Mouse (Mus musculus) CH12.LX (cell line): Measurements from ENCODE around the gene Mrps12. TPM values are rescaled to one million over a fixed set of nuclear protein-coding genes. Genes with fewer than 3 reads are reported as not detected.

ENCODE experiments used
- DNase-seq: peaks from one replicate; pipeline ENCODE4 v3.0.0-alpha.2; 2013; ENCODE audit errors: extremely low read depth
- H3K27ac ChIP-seq: 2 replicates; pipeline ENCODE4 v1.5.1; 2012; ENCODE audit warnings: low read depth, mild to moderate bottlenecking, control low read depth, moderate library complexity; ENCODE audit not compliant: insufficient read depth
- H3K27me3 ChIP-seq: replicated peaks from 2 replicates; pipeline ENCODE3; 2012; ENCODE audit warnings: inconsistent platforms
- H3K36me3 ChIP-seq, 2 experiments: replicated peaks in 1 of 2; 2 replicates each; pipeline versions ENCODE3 to v1.6.1; 2012; ENCODE audit warnings: inconsistent platforms in 1 of 2, low read length in 1 of 2, mild to moderate bottlenecking in 1 of 2, mixed read lengths in 1 of 2, moderate library complexity in 1 of 2; ENCODE audit not compliant: control insufficient read depth in 1 of 2, insufficient read depth in 1 of 2
- H3K4me1 ChIP-seq, 2 experiments: 2 replicates each; pipeline ENCODE4 v1.6.1; 2012; ENCODE audit warnings: inconsistent platforms in 1 of 2, moderate library complexity in 1 of 2; ENCODE audit not compliant: insufficient read depth in 2 of 2, control insufficient read depth in 1 of 2
- H3K4me2 ChIP-seq: 2 replicates; pipeline ENCODE4 v1.6.1; 2012; ENCODE audit warnings: low read depth, mild to moderate bottlenecking, control low read depth; ENCODE audit not compliant: poor library complexity, insufficient read depth, severe bottlenecking
- H3K4me3 ChIP-seq, 3 experiments: fragments of 150-350 bp in 1 of 3; sonication (generic) in 1 of 3; replicated peaks in 1 of 3; 2 replicates each; pipeline versions ENCODE3 to v1.5.1; 2011 to 2012; ENCODE audit warnings: low read depth in 2 of 3, low read length in 2 of 3, mild to moderate bottlenecking in 2 of 3, moderate library complexity in 2 of 3, control low read depth in 1 of 3, improper control_type of control experiment in 1 of 3, inconsistent platforms in 1 of 3, mixed read lengths in 1 of 3; ENCODE audit not compliant: poor library complexity in 1 of 3
- H3K79me2 ChIP-seq: replicated peaks from 2 replicates; pipeline ENCODE4 v1.6.1; 2012; ENCODE audit warnings: mild to moderate bottlenecking, moderate library complexity; ENCODE audit not compliant: control insufficient read depth, poor library complexity, insufficient read depth, severe bottlenecking; ENCODE audit errors: extremely low read depth
- H3K9ac ChIP-seq: 2 replicates; pipeline ENCODE4 v1.6.1; 2012; ENCODE audit warnings: low read depth, mild to moderate bottlenecking, control low read depth, moderate library complexity; ENCODE audit not compliant: insufficient read depth
- H3K9me3 ChIP-seq: replicated peaks from 2 replicates; pipeline ENCODE3; 2012; ENCODE audit warnings: low read length, inconsistent platforms, mixed read lengths
- BHLHE40 ChIP-seq: IDR thresholded peaks from 2 replicates; pipeline ENCODE4 v1.6.1; 2011; ENCODE audit warnings: mild to moderate bottlenecking, low read depth, low read length, improper control_type of control experiment
- CHD1 ChIP-seq: IDR thresholded peaks from 2 replicates; pipeline ENCODE4 v1.6.1; 2012; ENCODE audit warnings: low read depth, low read length, improper control_type of control experiment, inconsistent platforms
- CHD2 ChIP-seq: IDR thresholded peaks from 2 replicates; pipeline ENCODE4 v1.6.1; 2011; ENCODE audit warnings: low read length, improper control_type of control experiment
- CTCF ChIP-seq, 2 experiments: IDR thresholded peaks in 1 of 2; conservative IDR thresholded peaks in 1 of 2; 2 replicates each; pipeline ENCODE4 v1.5.1; 2011 to 2012; ENCODE audit warnings: low read depth in 2 of 2, low read length in 2 of 2, improper control_type of control experiment in 1 of 2, inconsistent platforms in 1 of 2, mild to moderate bottlenecking in 1 of 2, moderate library complexity in 1 of 2
- E2F4 ChIP-seq: IDR thresholded peaks from 2 replicates; pipeline ENCODE4 v1.6.1; 2011; ENCODE audit warnings: low read depth, low read length, improper control_type of control experiment; ENCODE audit not compliant: insufficient replicate concordance
- ELF1 ChIP-seq: IDR thresholded peaks from 2 replicates; pipeline ENCODE4 v1.6.1; 2014; ENCODE audit warnings: low read depth, mild to moderate bottlenecking, inconsistent platforms, low read length, improper control_type of control experiment
- EP300 ChIP-seq: IDR thresholded peaks from 2 replicates; pipeline ENCODE4 v1.6.1; 2011; ENCODE audit warnings: low read length, improper control_type of control experiment
- ETS1 ChIP-seq: conservative IDR thresholded peaks from 2 replicates; pipeline ENCODE4 v1.6.1; 2012; ENCODE audit warnings: low read depth, mild to moderate bottlenecking, inconsistent platforms, low read length, improper control_type of control experiment, moderate library complexity
- GABPA ChIP-seq: IDR thresholded peaks from 2 replicates; pipeline ENCODE4 v1.6.1; 2012; ENCODE audit warnings: low read depth, low read length, improper control_type of control experiment, inconsistent platforms; ENCODE audit not compliant: insufficient replicate concordance
- HCFC1 ChIP-seq: IDR thresholded peaks from 2 replicates; pipeline ENCODE4 v1.6.1; 2012; ENCODE audit warnings: low read depth, mild to moderate bottlenecking, inconsistent platforms, low read length, improper control_type of control experiment
- IRF4 ChIP-seq: IDR thresholded peaks from 2 replicates; pipeline ENCODE4 v1.6.1; 2014; ENCODE audit warnings: low read depth, mild to moderate bottlenecking, inconsistent platforms, low read length, improper control_type of control experiment
- JUN ChIP-seq: IDR thresholded peaks from 2 replicates; pipeline ENCODE4 v1.6.1; 2011; ENCODE audit warnings: low read depth, mild to moderate bottlenecking, low read length, improper control_type of control experiment, moderate library complexity; ENCODE audit not compliant: insufficient read depth
- JUND ChIP-seq: conservative IDR thresholded peaks from 2 replicates; pipeline ENCODE4 v1.6.1; 2011; ENCODE audit warnings: low read depth, low read length, improper control_type of control experiment
- KAT2A ChIP-seq: IDR thresholded peaks from 2 replicates; pipeline ENCODE4 v1.6.1; 2012; ENCODE audit warnings: low read length, improper control_type of control experiment, inconsistent platforms; ENCODE audit not compliant: insufficient replicate concordance
- MAFK ChIP-seq: IDR thresholded peaks from 2 replicates; pipeline ENCODE4 v1.6.1; 2011; ENCODE audit warnings: low read length, improper control_type of control experiment; ENCODE audit not compliant: insufficient replicate concordance
- MAX ChIP-seq: IDR thresholded peaks from 2 replicates; pipeline ENCODE4 v1.6.1; 2011; ENCODE audit warnings: low read length, improper control_type of control experiment
- MAZ ChIP-seq: IDR thresholded peaks from 2 replicates; pipeline ENCODE4 v1.6.1; 2012; ENCODE audit warnings: low read depth, mild to moderate bottlenecking, inconsistent platforms, low read length, improper control_type of control experiment, moderate library complexity
- MEF2A ChIP-seq: IDR thresholded peaks from 2 replicates; pipeline ENCODE4 v1.6.1; 2014; ENCODE audit warnings: low read depth, mild to moderate bottlenecking, inconsistent platforms, low read length, improper control_type of control experiment, borderline replicate concordance
- MXI1 ChIP-seq: IDR thresholded peaks from 2 replicates; pipeline ENCODE4 v1.6.1; 2011; ENCODE audit warnings: mild to moderate bottlenecking, low read depth, low read length, improper control_type of control experiment
- MYC ChIP-seq: IDR thresholded peaks from 2 replicates; pipeline ENCODE4 v1.6.1; 2011; ENCODE audit warnings: low read depth, mild to moderate bottlenecking, improper control_type of control experiment, low read length
- NELFE ChIP-seq: IDR thresholded peaks from 2 replicates; pipeline ENCODE4 v1.6.1; 2011; ENCODE audit warnings: low read depth, low read length, improper control_type of control experiment
- NRF1 ChIP-seq: IDR thresholded peaks from 2 replicates; pipeline ENCODE4 v1.6.1; 2014; ENCODE audit warnings: low read depth, mild to moderate bottlenecking, inconsistent platforms, low read length, improper control_type of control experiment, moderate library complexity
- PAX5 ChIP-seq: IDR thresholded peaks from 2 replicates; pipeline ENCODE4 v1.6.1; 2012; ENCODE audit warnings: low read length, inconsistent platforms, mixed read lengths
- POLR2A ChIP-seq: IDR thresholded peaks from 2 replicates; pipeline ENCODE4 v1.6.1; 2011; ENCODE audit warnings: low read depth, mild to moderate bottlenecking, improper control_type of control experiment, low read length
- POLR2AphosphoS2 ChIP-seq: IDR thresholded peaks from 2 replicates; pipeline ENCODE4 v1.6.1; 2011; ENCODE audit warnings: low read depth, low read length, improper control_type of control experiment
- RAD21 ChIP-seq: IDR thresholded peaks from 2 replicates; pipeline ENCODE4 v1.6.1; 2011; ENCODE audit warnings: low read depth, mild to moderate bottlenecking, low read length, improper control_type of control experiment, moderate library complexity
- RCOR1 ChIP-seq: conservative IDR thresholded peaks from 2 replicates; pipeline ENCODE4 v1.6.1; 2012; ENCODE audit warnings: low read depth, mild to moderate bottlenecking, inconsistent platforms, low read length, improper control_type of control experiment
- SIN3A ChIP-seq: IDR thresholded peaks from 2 replicates; pipeline ENCODE4 v1.6.1; 2012; ENCODE audit warnings: low read length, improper control_type of control experiment, inconsistent platforms
- SMC3 ChIP-seq: IDR thresholded peaks from 2 replicates; pipeline ENCODE4 v1.6.1; 2011; ENCODE audit warnings: low read depth, low read length, improper control_type of control experiment
- TBP ChIP-seq: conservative IDR thresholded peaks from 2 replicates; pipeline ENCODE4 v1.6.1; 2011; ENCODE audit warnings: low read depth, low read length, improper control_type of control experiment
- TCF12 ChIP-seq: IDR thresholded peaks from 2 replicates; pipeline ENCODE4 v1.6.1; 2014; ENCODE audit warnings: low read depth, mild to moderate bottlenecking, inconsistent platforms, low read length, improper control_type of control experiment
- UBTF ChIP-seq: IDR thresholded peaks from 2 replicates; pipeline ENCODE4 v1.6.1; 2012; ENCODE audit warnings: low read depth, mild to moderate bottlenecking, inconsistent platforms, low read length, improper control_type of control experiment, moderate library complexity
- USF1 ChIP-seq: IDR thresholded peaks from 2 replicates; pipeline ENCODE4 v1.6.1; 2014; ENCODE audit warnings: low read depth, mild to moderate bottlenecking, inconsistent platforms, low read length, improper control_type of control experiment
- USF2 ChIP-seq: conservative IDR thresholded peaks from 2 replicates; pipeline ENCODE4 v1.6.1; 2011; ENCODE audit warnings: low read depth, low read length, improper control_type of control experiment
- ZKSCAN1 ChIP-seq: IDR thresholded peaks from 2 replicates; pipeline ENCODE4 v1.6.1; 2012; ENCODE audit warnings: low read depth, inconsistent platforms, low read length, improper control_type of control experiment, borderline replicate concordance
- ZMIZ1 ChIP-seq: IDR thresholded peaks from 2 replicates; pipeline ENCODE4 v1.6.1; 2012; ENCODE audit warnings: low read depth, mild to moderate bottlenecking, inconsistent platforms, low read length, improper control_type of control experiment
- ZNF384 ChIP-seq: IDR thresholded peaks from 2 replicates; pipeline ENCODE4 v1.6.1; 2012; ENCODE audit warnings: low read depth, low read length, improper control_type of control experiment, inconsistent platforms
- dilution Hi-C: fragments of 300-500 bp; cut with MboI; formaldehyde crosslinking; loops from 2 replicates; pipeline ENCODE4 v1.14.3; 2020; ENCODE audit warnings: low sequenced_read_pairs; ENCODE audit not compliant: extremely low pct_unique_long_range_greater_than_20kb, extremely low pct_ligation_motif_present
- in situ Hi-C: fragments of 300-500 bp; cut with MboI; formaldehyde crosslinking; loops from 3 replicates; pipeline ENCODE4 v1.14.3; 2019; ENCODE audit warnings: low sequenced_read_pairs, low pct_ligation_motif_present, low pct_unique_long_range_greater_than_20kb, mixed read lengths
- polyA plus RNA-seq: library from polyadenylated mRNA; unstranded; fragments of >175 nt; gene quantifications from 2 replicates; pipeline ENCODE4 v1.2.1, GENCODE M21; 2012; ENCODE audit warnings: low read depth; ENCODE audit not compliant: insufficient read length
- total RNA-seq, 2 experiments: library from RNA; depleted of rRNA; stranded (reverse); fragments of 300-350 nt in 1 of 2; fragments of >200 nt in 1 of 2; gene quantifications; 2 replicates each; pipeline ENCODE4 v1.2.3; 2012 to 2014

The Mrps12 gene
- total and polyA plus RNA-seq, 3 experiments, result 66.0 to 112 (median 91.6) TPM

GRCm38 (mm10) chr7:28788307-28789195, 46.9 kb upstream of the Mrps12 start, which contains the start of gene Rinl:
Rinl (plus strand) TSS chr7:28788969.
- H3K4me2 ChIP-seq, result peak within 1 kb of the TSS; percentile 69
- peak within 1 kb of the TSS; percentile 92 for H3K27ac ChIP-seq
- H3K27me3 ChIP-seq, result no peaks in the 10 kb centered on the region
- H3K4me1 ChIP-seq, result peaks cover 39 to 93% of the 10 kb centered on the region in 2 experiments
- H3K4me3 ChIP-seq, result peak within 1 kb of the TSS; percentile 12 to 38 (median 30)
- H3K9me3 ChIP-seq, result no peaks in the 10 kb centered on the region
- DNase-seq, result peak; percentile 92
- peaks cover 15 to 43% of the 10 kb centered on the region in 2 experiments for H3K36me3 ChIP-seq
- no peaks in the 10 kb centered on the region for H3K79me2 ChIP-seq
- dilution Hi-C loops (no loop called here), in situ Hi-C loops (loop anchor here (25.0 kb wide), 1 partner anchor 249 kb away; no protein-coding TSS in a partner anchor)
- H3K9ac ChIP-seq, result peak within 1 kb of the TSS; percentile 40
- TF ChIP-seq ELF1 (peak; percentile 84), NRF1 (peak; percentile 7; the same call in 1 of the 2 replicates), TBP (no peak; the same call in 1 of the 2 replicates), JUND (no peak), TCF12 (peak; percentile 99), PAX5 (no peak), GABPA (no peak), POLR2AphosphoS2 (peak; percentile 72), UBTF (no peak), ETS1 (peak; percentile 91), E2F4 (no peak), SMC3 (no peak), HCFC1 (0 out of 2 replicates have a peak, but pooled peaks have one; percentile 54), KAT2A (peak; percentile 66; the same call in 1 of the 2 replicates), ZKSCAN1 (no peak), SIN3A (peak; percentile 36; the same call in 1 of the 2 replicates), NELFE (peak; percentile 58; the same call in 1 of the 2 replicates), MAFK (0 out of 2 replicates have a peak, but pooled peaks have one; percentile 48), EP300 (peak; percentile 83), MAZ (peak; percentile 41; the same call in 1 of the 2 replicates), MAX (no peak), ZNF384 (no peak), CTCF (conservative IDR thresholded peaks at IDR 0.05 in 1 of 2, IDR thresholded peaks at IDR 0.05 in 1 of 2; ENCODE audit: low read depth in 2 of 2, low read length in 2 of 2) (no peak), USF2 (no peak), JUN (no peak), MXI1 (peak; percentile 45; the same call in 1 of the 2 replicates), ZMIZ1 (peak; percentile 54; the same call in 1 of the 2 replicates), POLR2A (peak; percentile 70), BHLHE40 (peak; percentile 1; the same call in 1 of the 2 replicates), CHD2 (peak; percentile 45), MEF2A (peak; percentile 85), CHD1 (peak; percentile 89; the same call in 1 of the 2 replicates), RCOR1 (no peak; the same call in 1 of the 2 replicates), IRF4 (peak; percentile 96), RAD21 (no peak), USF1 (no peak), MYC (no peak)
